Mouse (Mus musculus): ENCODE results near the gene Dio1.

Gene Dio1

GRCm38 (mm10) chr4:107300902-107301555 lies 5.9 kb downstream of the Dio1 start:
- DNase-seq (ENCODE audit: inconsistent age in 2 of 2, low spot score in 1 of 2) = no peak

- no peak for DNase-seq (ENCODE audit: inconsistent age in 2 of 2, low spot score in 1 of 2)
Measured at GRCm38 (mm10) chr4:107300371-107300770, 6.6 kb downstream of the Dio1 start.

DNA sequence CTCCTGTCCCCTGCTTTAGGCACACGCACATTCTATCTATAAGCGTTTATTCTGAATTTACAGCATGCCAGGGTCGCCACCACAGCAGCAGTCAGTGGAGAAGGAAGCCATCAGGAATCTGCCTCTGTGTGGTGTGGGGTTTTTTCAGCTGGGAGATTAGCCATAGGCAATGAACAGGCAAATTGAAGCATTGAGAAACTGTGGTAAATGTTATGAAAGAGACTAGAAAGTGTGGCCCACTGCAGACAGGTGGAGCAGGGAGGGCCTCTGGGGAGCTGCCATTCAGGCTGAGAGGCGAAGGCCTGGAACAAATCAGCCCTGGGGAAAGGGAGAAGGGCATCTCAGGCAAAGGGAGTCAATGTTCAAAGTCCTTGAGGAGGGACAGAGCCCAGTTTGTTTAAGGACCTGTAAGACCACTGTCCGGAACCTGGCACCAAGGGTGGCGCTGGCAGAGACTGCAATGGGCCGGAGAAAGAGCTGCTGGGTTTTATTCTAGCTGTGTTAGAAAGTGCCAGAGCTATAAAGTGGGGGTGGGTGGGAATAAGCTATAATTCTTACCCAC lies 7.1 kb downstream of the Dio1 start:
- no peak for DNase-seq (ENCODE audit: inconsistent age in 2 of 2, low spot score in 1 of 2)

DNA sequence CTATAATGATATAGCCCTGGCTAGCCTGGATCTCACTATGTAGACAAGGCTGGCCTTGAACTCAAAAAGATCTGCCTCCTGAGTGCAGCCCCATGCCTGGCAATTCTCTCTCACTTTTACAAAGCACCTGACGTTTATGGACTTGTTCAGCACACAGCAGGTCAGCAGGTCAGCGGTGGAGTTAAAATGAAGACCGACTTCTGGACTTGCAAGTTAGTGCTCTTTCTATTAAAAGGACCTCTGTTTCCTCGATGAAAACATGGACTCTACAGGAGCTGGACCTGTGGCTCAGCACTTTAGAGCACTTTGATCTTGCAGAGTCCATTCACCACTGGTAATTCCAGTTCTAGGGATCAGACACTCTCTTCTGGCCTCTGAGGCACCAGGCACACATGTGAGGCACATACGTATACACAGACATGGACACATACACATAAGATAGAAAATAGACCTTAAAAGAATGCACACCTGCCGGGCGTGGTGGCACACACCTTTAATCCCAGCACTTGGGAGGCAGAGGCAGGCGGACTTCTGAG lies 8.8 kb downstream of the Dio1 start:
- no peak for DNase-seq (ENCODE audit: inconsistent age in 2 of 2, low spot score in 1 of 2)

GRCm38 (mm10) chr4:107292273-107292662 lies 14.7 kb downstream of the Dio1 start:
- no peak for DNase-seq (ENCODE audit: inconsistent age in 2 of 2, low spot score in 1 of 2)

DNA sequence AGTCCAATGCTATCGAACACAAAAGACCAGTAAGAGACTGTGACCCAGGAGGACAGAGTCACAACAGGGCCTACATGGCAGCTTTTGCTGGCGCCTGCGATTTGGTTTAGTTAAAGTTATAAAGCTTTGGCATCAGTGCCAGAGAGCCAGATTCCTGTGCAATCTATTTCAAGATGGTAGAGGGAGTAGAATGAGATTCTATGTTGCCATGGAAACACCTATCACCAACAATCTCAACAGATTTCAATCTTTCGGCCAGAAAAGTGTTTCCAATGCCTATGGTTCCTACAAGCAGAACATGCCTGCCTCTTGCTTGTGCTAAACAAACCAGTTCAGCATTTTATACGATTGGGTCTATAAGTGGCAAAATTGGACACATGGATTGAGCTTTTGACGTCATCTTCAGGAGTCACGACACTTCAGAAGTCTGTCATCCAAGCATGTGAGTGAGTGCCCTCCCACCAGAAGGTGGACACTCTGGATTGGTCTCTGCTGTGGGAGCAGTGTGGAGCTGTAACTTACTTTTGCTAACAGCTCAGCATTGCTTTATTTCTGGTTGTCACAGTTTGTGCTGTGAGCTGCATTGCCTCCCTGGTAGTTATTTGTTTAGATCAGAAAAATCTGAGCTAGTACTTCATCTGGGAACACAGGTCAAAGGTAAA lies 15.2 kb downstream of the Dio1 start:
- DNase-seq (ENCODE audit: inconsistent age in 2 of 2, low spot score in 1 of 2) = no peak

DNA sequence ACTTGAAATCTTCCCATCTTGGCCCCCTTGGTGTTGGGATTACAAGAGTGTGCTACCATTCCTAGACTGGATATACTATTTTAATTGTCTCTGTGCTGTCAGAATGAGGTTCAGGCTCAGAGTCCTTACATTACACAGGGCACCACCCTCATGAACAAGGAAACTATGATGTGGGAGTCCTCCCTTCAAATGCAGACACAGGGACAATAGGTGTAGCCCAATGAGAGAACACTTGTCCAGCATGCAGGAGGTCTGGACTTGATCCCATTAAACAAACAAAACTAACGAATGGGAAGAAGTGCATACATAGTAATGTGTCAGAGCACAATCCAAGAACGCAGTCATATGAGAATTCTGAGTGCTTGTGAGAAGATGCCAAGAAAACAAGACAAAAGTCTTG lies 19.5 kb downstream of the Dio1 start:
- no peak for DNase-seq (ENCODE audit: inconsistent age in 2 of 2, low spot score in 1 of 2)

DNA sequence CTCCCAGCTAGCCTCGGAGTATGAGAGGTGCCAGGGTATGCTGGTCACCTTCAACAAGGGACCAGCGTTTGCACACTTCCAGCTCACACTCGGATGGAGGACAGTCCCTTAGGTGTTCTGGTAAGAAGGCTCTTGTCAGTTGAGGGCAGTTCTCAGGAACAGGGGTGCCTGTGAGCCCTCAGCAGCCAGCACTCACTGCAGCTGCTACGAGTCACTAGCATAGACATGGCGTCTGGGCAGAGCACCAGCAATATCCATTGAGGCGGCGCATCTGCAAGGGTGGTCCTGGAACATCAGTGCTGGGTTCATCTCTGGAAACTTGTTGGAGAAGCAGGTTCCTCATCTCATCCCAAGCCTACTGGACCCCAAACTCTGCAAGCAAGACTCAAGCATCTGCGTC lies 20.6 kb downstream of the Dio1 start:
- DNase-seq (ENCODE audit: inconsistent age in 2 of 2, low spot score in 1 of 2) = no peak

GRCm38 (mm10) chr4:107285446-107286200 lies 21.3 kb downstream of the Dio1 start:
- DNase-seq (ENCODE audit: inconsistent age in 2 of 2, low spot score in 1 of 2) = no peak

- no peak for DNase-seq (ENCODE audit: inconsistent age in 2 of 2, low spot score in 1 of 2)
Measured at GRCm38 (mm10) chr4:107280843-107281475, 26.0 kb downstream of the Dio1 start.

DNA sequence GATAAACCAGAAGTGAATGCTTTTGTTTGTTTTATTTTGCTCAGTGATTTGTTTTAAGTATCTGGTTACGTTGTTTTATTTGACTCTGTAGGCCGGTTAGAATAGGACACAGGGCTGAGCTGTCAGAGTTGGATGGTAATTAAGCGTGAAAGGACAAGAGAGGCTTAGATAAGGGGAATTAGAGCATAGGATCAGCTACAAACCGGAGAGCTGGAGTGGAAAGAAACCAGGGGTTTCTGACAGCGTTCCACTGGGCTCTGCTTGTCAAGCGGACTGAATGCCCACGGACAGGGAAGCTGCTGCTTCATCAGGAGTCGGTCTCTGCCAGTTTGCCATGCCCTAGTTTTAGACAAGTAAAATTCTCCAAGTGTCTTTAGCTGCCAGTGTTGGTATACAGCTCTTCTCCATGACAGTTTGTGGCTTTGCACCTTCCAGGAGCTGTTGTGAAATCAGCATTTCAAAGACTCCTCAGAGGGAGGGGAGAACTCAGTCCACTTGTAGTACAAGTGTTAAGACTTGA lies 28.7 kb downstream of the Dio1 start:
- no peak for DNase-seq (ENCODE audit: inconsistent age in 2 of 2, low spot score in 1 of 2)

- no peak for DNase-seq (ENCODE audit: inconsistent age in 2 of 2, low spot score in 1 of 2)
Measured at GRCm38 (mm10) chr4:107274511-107274910, 32.5 kb downstream of the Dio1 start.

GRCm38 (mm10) chr4:107273683-107274082 lies 33.3 kb downstream of the Dio1 start:
- no peak for DNase-seq (ENCODE audit: inconsistent age in 2 of 2, low spot score in 1 of 2)

GRCm38 (mm10) chr4:107260001-107260400 lies 47.0 kb downstream of the Dio1 start:
- no peak for DNase-seq (ENCODE audit: inconsistent age in 2 of 2, low spot score in 1 of 2)

DNA sequence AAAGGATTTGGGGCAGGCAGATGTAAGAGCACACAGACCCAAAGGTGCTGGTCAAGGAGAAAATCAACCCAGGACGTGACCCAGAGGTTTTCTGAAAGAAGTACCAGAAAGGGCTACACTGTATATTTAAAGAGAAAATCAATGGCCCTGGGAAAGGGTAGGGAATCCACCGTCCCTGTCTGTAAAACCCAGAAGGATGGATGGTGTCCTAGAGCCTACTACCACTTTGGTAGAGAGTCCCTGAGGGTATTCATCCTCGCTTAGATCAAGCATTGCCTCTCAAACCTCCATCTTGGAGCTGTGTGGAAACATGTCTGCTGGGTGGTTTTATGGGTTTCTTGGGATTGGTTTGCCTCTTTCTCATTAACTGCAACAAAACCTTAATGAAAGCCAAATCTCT lies 52.6 kb downstream of the Dio1 start:
- peak; percentile 11 to 54 for DNase-seq (ENCODE audit: inconsistent age in 2 of 2, low spot score in 1 of 2)

GRCm38 (mm10) chr4:107253125-107254091 lies 53.6 kb downstream of the Dio1 start, which contains the start of the genes Lrrc42 and Hspb11:
TSS of gene Lrrc42 (minus strand) at chr4:107253532.
TSS of gene Hspb11 (plus strand) at chr4:107253593.
- DNase-seq (ENCODE audit: inconsistent age in 2 of 2, low spot score in 1 of 2) = peak; percentile 97 to 98

- DNase-seq (ENCODE audit: inconsistent age in 2 of 2, low spot score in 1 of 2) = peak in 1 of 2 experiments; percentile 23
Measured at GRCm38 (mm10) chr4:107252522-107252921, 54.4 kb downstream of the Dio1 start.

- DNase-seq (ENCODE audit: inconsistent age in 2 of 2, low spot score in 1 of 2) = peak; percentile 20 to 84
Measured at GRCm38 (mm10) chr4:107250494-107250893, 56.5 kb downstream of the Dio1 start.

DNA sequence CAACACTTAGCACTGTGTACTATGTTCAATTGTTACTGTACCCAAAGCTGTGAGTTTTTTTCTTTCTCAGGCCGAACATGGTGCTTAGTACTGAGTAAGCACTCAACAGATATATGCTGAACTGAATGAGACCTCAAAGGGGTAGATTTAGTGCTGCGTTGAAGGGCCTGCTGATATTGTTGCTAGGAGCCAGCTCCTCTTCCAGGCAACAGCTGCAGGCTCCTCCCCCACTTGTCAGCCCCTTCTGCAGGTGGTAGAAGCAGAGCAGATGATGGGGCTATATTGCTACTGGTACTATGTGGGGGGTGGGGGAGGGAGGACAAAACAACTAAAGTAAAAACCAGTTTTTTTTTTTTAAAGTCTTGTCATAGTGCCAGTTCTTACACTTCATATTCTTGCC lies 57.5 kb downstream of the Dio1 start:
- no peak for DNase-seq (ENCODE audit: inconsistent age in 2 of 2, low spot score in 1 of 2)

GRCm38 (mm10) chr4:107248061-107248460 lies 58.9 kb downstream of the Dio1 start:
- no peak for DNase-seq (ENCODE audit: inconsistent age in 2 of 2, low spot score in 1 of 2)

Data from adrenal gland, adult (tissue).